Mouse (Mus musculus): Measurements from ENCODE around the gene Tex2.

- TF ChIP-seq CTCF (IDR thresholded peaks at IDR 0.05; ENCODE audit: insufficient read depth, low read depth, low read length), result no peak
- TF ChIP-seq POLR2A (IDR thresholded peaks at IDR 0.05; ENCODE audit: insufficient read depth, low read depth, low read length), result no peak
Observed at GRCm38 (mm10) chr11:106615561-106615960, 2.3 kb upstream of the Tex2 start.

Data from olfactory bulb, adult 2 months (tissue).